Mouse (Mus musculus): ENCODE results near the gene H2-M10.2.

H2-M10.2 gene

DNA sequence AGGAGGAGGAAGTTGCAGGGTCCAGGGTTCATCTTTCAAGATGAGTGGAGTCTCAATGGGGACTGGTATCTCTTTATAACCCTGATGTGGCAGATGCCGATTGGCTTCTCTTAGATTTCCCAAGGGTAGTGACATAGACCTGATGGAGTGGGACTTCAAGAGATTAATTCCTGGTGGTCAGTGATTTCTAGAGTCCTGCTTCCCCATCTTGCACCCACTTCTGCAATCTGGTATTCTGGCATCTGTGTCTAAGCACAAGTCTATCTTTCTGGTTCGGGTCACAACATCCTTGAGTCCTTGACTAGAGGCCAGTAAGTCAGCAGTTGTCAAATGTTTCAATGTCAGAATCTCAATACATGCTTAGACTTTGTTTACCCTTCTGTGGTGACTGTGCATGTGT lies at the start of gene H2-M10.2:
Gene H2-M10.2, minus strand, starts transcription at position 101 of the 400 bp plus-strand sequence.
- no peak for DNase-seq

DNA sequence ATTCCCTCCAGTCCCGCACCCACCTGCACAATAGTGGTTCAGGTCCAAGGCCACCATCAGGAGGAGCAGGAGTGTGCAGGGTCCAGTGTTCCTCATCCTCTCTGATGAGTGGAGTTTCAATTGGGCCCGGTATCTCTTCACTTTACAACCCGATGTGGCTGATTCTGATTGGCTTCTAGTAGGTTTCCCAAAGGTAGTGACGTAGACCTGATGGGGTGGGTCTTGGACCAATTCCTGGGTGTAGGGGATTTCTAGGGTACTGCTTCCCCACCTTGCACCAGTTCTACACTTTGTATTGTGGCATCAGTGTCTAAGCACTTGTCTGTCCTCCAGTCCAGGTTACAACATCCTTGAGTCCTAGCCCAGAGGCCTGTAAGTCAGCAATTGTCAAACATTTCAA lies 39.8 kb upstream of the H2-M10.2 start, which contains the start of gene H2-M10.1:
Gene H2-M10.1, minus strand, starts transcription at position 101 of the 400 bp plus-strand sequence.
- no peak for DNase-seq

GRCm38 (mm10) chr17:36315689-36316253 lies 29.5 kb upstream of the H2-M10.2 start:
- DNase-seq, result no peak

DNA sequence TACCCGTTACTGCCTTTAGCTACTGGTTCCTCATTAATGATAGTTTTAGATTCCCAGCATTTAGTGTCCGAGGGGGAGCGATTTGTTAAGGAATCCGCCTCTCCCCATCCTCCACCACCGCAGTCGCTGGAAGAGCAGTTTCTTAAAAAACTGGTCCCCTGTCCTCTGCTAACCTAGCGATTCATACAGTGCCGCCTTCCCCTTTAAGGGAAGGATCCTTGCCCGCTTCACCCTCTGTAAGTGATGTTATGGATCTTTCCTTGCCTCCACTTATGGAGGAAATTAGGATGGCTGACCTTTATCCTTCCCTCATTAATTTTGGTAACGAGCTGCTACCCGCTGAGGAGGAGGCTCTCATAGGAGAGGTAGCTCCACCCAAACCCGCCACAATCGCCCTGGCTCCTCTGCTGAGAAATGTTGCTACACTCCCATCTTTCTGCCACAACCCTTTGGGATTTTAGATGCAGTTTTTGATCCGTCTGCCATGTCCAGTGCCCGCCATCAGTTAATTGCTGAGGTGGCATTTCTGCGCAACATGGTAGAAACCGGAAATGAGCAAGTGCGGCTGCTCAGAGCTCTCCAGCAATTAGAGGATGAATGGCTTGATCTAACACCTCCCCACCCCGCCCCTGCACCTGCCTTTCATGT lies 28.9 kb upstream of the H2-M10.2 start:
- peak; percentile 38 for DNase-seq

GRCm38 (mm10) chr17:36314511-36314910 lies 28.2 kb upstream of the H2-M10.2 start:
- peak; percentile 3 for DNase-seq

GRCm38 (mm10) chr17:36309293-36309692 lies 23.0 kb upstream of the H2-M10.2 start:
- no peak for DNase-seq

DNA sequence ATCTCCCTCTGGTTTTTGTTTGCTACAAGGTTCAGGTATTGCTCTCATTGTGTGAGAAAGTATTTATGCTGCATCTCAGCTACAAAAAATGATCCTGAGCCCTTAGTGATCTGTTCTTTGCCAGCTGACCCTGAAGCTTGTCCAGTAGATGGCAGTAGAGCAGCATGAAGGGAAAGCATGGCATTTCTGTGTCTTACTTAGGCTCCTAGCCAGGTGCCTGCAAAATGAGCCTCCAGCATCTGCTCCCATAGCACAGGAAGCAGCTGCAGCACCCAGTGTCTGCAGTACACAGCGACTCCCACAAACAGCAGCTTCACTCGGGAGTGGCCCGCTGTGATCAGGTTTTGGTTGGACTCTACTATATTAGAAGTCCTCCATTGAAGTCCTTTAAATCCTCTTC lies 22.6 kb upstream of the H2-M10.2 start:
- peak; percentile 63 for DNase-seq

DNA sequence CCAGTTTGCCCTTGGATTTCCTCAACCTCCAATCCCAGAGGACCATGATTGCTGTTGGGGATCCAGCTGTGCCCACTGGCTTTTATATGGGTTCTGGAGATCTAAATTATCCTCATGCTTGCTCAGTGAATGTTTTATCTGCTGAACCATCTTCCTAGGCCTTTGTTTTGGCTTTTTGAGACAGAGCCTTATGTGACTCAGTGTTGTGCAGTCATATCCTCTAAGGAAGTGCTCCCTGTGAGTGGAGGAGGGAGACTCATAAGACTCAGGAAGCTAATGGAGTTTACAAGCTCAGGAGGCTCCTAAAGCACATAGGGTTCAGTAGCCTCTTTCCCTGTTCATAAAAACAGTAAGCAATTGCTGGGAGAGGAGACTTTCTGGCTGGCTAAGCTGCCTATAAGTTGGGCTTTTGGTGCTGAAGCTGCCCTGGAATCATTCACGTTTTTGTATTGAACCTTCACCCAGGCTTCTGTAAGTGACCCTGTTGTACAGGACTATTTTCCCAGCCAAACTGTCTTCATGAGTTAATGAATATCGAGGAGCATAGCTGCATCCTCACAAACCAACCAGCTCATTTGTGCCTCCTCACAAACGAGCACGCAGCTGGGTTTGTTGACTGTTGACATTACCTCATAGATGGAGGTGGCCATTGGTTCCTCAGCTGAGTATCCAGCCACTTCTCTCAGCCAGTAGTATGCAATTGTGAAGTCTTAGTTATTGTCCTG lies 4.6 kb downstream of the H2-M10.2 start:
- no peak for DNase-seq

- no peak for DNase-seq
Measured at GRCm38 (mm10) chr17:36274776-36275175, 11.5 kb downstream of the H2-M10.2 start.

DNA sequence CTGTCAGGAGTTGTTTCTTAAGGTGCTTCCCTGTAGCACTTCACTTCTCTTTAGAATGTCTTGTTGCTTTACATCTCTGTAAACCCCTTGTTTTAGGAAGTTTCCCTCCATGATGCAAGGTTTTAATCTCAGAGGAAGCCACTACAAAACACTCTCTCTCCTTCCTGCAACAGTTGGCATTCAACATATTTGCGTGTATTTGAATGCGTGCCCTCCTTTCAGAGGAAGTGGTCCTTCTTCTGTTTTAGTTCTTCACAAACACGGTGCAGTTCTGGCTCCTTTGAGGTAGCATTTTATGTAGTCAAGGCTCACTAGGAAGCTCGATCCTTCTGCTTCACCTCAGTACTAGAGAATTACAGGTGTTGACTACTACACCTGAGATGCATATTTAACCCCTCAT lies 12.5 kb downstream of the H2-M10.2 start:
- no peak for DNase-seq

- no peak for DNase-seq
Measured at GRCm38 (mm10) chr17:36272643-36273366, 13.5 kb downstream of the H2-M10.2 start.

GRCm38 (mm10) chr17:36271586-36272256 lies 14.6 kb downstream of the H2-M10.2 start, which contains the start of gene Trim39:
Gene Trim39 (minus strand): TSS chr17:36272247.
- peak; percentile 93 for DNase-seq

DNA sequence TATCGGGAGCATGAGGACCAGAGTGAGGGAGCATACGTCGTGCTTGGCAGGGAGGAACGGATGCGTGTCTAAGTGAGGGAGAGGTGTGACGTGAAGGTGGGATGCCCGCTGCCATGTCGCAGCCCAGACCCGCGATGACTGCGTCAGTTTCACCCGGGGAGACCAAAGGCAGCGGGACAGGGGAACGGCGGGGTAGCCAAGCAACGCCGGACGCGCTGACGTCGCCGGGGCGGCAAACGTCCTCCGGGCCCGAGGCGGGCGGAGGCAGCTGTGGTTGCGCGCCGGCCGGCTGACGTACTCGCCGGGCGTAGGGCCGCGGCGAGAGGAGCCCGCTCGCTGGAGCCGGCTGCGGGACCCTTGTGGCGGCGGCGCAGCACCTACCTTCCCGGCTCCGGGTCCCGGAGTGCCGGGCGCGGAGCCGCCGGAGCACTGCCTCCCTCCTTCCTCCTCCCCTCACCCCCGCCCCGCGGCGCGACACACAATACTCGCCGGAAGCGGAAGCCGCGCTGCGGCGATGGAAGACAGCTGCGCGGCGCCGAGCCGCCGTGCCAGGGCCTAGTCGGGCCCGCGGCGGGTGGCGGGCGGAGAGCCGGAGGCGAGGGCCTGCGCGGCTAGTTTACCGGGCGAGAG lies 15.2 kb downstream of the H2-M10.2 start:
- peak; percentile 96 for DNase-seq

- DNase-seq, result no peak
Measured at GRCm38 (mm10) chr17:36265834-36266233, 20.5 kb downstream of the H2-M10.2 start.

DNA sequence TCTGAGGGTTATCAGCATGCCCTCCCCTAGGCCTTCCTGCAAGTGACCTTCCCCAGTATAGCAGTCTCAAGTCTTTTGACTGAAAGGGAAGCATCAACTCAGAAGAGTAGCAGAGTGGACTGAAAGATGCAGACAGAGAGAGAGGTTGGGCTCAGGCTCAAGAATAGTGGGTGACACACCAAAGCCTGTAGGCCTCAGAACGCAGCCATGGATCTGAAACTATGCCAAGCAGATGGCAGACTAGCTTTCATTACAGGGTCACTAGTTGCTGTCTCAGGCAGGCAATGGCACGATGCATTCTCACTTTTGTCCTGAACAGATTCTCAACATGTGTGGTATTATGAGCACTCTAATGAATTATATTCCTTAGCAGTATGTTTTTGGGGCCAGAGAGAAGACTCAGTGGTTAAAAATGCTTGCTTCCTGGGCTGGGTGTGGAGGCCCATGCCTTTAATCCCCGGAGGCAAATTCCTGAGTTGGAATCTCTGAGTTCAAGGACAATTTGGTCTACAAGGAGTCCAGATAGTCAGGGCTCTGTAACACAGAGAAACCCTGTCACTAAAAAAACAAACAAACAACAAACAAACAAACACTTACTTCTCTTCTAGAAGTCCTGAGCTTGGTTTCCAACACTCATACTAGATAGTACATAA lies 21.9 kb downstream of the H2-M10.2 start:
- DNase-seq, result no peak

GRCm38 (mm10) chr17:36261511-36262166 lies 24.7 kb downstream of the H2-M10.2 start:
- no peak for DNase-seq

DNA sequence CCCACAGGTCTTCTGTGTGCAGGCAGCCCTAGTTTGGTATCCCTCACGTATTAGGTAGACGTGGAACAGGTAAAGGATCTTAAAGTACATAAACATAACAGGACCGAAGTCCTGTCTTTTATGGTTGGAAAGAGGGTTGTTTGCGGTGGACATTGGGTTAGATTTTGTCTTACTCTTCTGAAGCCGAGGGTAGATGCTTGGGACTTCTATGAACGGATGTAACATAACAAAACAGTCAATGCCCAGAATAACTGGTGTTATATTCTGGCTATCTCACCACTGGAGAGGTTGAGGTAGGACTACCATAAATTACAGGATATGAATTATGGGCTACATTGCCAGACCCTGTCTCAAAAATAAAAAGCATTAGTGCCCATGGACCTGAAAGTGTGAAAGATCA lies 28.3 kb downstream of the H2-M10.2 start, which contains the start of gene Rpp21:
Gene Rpp21, minus strand, starts transcription at position 101 of the 400 bp plus-strand sequence.
- DNase-seq, result no peak

DNA sequence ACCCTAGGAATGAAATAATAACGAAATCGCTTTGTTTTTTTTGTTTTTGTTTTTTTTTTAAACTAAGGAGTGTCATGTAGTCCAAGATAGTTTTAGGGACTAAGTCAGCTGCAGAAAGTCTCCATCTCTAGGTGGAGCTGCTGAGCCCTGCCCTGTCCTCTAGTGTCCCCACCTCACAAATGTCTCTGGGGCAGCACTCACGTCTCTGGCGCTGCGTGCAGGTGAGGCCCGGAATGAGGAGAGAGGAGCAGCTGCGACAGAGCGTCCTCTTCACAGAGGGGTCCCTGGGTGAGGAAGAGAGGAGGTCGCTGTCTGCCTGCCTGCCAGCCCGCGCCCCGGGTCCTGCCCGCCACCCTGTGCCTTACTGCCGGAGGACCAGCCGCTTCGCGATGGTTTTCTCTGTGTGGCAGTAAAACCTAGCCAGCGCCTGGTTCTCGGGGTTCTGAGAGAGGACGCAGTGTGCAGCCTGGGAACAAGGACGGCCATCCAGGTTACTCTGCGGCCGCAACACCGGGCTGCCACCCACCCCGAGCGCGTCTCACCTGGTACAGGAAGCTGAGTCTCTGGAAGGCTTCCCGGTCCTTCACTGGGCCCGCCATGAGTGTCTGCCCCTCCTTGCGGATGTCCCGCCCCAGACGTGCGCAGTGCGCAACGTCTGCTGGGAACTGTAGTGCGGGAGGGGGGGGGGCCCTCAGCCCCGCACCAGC lies 28.9 kb downstream of the H2-M10.2 start:
- peak; percentile 89 for DNase-seq

GRCm38 (mm10) chr17:36253087-36253600 lies 33.1 kb downstream of the H2-M10.2 start:
- DNase-seq, result no peak

DNA sequence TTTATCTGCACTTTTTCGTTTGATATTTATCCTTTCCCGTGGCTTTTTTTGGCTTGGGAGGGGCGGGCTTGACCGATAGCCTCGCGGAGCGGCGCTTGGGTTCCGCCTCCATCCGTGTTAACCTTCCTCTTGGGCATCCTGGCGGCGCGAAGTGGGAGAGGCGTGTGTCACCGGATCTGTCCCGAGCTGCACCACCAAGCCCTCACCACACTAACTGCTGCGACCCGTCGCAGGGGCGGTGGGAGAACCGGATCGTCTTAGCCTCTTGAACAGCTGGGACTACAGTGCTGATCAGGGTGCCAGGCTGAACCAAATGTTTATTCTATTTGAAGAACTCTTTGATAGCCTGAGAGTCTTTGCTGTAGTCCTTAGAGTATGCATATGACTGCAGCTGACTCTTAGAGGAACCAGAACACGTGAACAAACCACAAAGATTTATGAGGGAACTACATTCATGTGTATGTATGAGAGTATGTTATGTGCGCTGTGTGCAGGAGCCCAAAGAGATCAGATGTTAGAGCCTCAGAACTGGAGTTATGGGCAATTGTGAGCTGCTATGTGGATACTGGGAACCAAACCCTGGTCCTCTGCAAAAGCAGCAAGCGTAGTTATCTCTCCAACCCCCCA lies 33.9 kb downstream of the H2-M10.2 start:
- DNase-seq, result peak; percentile 34

All from kidney, adult 18-20 months (tissue).